Mouse (Mus musculus): ENCODE measurements around the gene Rcc1l.

The Rcc1l gene

DNA sequence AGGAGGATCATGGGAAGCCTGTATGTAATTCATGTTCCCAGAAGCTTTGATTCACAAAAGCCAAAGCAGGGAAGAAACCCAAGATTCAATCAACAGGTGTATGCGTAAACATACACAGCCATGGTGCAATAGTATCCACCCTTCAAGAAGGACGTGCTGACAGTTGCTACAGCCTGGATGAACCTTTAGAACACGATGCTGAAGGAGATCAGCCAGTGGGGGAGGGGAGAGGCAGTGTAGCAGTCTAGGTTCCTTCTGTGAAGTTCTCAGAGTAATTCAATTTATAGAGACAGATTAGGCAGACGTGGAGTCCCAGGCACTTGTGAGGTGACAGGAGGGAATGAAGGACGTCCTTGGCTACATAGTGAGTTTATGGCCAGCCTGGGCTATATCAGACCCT, 61.6 kb downstream of the Rcc1l start:
- no peak for DNase-seq

DNA sequence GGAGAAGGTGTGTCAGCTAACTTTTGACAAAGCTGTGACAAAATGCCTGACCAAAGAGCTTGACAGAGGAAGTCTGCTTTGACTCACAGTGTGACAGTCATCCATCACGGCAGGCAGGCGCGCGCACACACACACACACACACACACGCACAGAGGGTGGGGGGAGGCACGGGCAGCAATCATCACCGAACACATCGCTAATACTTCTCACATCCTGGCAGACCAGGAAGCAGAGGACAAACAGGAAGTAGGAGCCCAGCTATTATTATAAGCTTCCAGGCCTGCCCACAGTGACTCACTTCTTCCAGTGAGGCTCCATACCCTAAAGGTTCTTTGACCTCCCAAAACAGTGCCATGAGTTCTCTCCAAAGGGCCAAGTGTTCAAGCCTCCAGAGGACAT, 70.7 kb downstream of the Rcc1l start:
- DNase-seq = no peak

DNA sequence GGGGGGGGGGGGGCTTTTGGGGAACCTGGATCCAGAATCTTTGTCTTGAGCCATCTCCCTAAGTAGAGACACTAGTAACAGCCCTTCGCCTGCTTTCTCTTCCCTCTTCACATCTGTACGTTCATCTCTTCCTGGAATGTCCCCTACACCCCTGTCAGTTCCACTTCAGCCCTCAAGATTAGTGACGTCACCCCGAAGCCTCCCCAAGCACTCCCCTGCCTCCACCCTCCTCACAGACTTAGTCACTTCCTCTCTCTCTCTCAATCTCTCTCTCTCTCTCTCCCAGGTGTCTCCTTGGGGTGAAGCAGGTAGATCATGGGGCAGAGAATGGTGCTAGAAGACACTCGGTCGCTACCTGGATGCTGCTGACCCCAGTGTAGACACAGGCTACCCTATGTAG, 73.9 kb downstream of the Rcc1l start:
- no peak for DNase-seq

GRCm38 (mm10) chr5:134101883-134102282, 74.7 kb downstream of the Rcc1l start:
- DNase-seq = no peak

GRCm38 (mm10) chr5:134101322-134101721, 75.3 kb downstream of the Rcc1l start:
- no peak for DNase-seq

GRCm38 (mm10) chr5:134100232-134100771, 76.3 kb downstream of the Rcc1l start:
- DNase-seq = peak; percentile 12 to 13

DNA sequence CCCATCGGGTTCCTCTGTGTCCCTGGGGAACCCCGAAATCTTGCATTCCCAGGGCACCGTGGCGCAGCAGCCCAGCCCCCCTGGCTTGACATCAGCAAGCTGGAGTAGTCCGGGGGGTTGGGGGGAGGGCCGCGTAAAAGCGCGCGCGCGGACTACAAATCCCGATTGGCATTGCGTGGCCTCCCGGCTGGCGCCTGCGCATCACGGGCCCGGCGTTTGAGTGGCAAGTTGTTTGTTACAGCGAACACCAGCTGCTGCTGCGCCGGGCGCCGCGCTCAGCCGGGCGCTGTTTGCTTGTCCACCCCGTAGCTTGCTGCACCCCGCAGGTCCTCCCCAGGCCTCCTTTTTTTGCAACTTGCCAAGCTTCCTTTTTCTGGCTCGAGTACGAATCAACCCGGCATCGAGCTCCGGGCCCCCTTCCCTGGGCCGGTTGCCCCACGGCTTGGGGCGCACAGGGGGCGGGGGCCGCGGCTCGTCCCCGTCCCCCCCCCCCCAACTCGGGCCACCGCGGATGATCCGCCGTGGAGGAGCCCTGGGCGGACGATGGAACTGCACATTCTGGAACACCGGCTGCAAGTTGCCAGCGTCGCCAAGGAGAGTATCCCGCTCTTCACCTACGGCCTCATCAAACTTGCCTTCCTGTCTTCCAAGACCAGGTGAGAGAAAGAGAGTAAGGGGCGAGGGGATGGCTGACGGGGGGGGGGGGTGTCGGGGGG, 76.9 kb downstream of the Rcc1l start, which contains the start of gene Castor2:
Gene Castor2, plus strand, starts transcription at position 216 of the 716 bp plus-strand sequence.
- DNase-seq = peak; percentile 90 to 91

DNA sequence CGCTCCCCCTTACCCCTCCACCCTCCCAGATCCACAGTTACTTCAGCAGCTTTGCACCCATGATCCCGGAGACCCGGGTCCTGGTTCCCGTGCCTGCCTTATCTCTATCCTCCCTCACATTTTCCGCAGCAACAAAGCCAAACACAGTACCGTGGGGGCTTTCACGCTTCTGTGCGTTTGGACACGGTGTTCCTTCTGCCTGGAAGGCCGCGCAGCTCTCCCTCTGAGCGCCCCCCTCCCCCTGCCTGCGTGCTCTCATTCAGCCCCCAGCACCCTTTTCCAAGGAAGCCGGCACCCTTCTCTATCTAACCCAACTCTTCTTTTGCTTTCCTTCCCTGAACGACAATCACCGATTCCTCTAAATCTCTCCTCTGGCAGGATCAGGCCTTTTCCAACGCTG, 77.6 kb downstream of the Rcc1l start:
- peak; percentile 14 to 15 for DNase-seq

DNA sequence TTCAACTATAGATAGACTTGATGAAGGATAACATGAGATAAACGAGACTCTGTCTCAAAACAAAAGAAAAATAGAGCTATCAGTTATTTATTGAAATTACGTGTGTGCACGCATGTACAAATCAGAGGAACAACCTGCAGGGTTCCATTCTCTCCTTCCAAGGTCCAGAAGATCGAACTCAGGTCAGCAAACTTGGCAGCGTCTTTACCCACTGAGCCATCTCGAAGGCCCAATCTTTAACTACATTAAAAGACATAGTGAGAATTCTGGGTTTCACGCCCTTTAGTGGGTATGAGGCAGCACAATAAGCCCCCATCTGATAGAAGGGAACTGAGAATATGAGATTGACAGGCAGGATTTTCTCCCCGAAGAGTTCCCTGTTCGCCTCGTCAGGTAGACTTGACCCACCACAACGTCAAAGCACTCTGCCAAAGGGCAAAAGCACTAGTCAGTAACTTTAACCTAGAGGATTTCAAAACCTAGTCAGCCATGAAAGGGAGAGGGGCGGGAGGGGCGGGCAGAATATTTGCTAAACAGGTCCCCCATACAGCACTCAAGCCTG, 78.2 kb downstream of the Rcc1l start:
- no peak for DNase-seq

Measured in thymus, adult 18-20 months (tissue).